Mouse (Mus musculus): ENCODE measurements around the gene Zfp341. TPM values are rescaled to one million over a fixed set of nuclear protein-coding genes. Genes with fewer than 3 reads are reported as not detected.

Gene Zfp341
- polyA plus RNA-seq, 1 experiment from 2014 or later = 1.0 TPM

DNA sequence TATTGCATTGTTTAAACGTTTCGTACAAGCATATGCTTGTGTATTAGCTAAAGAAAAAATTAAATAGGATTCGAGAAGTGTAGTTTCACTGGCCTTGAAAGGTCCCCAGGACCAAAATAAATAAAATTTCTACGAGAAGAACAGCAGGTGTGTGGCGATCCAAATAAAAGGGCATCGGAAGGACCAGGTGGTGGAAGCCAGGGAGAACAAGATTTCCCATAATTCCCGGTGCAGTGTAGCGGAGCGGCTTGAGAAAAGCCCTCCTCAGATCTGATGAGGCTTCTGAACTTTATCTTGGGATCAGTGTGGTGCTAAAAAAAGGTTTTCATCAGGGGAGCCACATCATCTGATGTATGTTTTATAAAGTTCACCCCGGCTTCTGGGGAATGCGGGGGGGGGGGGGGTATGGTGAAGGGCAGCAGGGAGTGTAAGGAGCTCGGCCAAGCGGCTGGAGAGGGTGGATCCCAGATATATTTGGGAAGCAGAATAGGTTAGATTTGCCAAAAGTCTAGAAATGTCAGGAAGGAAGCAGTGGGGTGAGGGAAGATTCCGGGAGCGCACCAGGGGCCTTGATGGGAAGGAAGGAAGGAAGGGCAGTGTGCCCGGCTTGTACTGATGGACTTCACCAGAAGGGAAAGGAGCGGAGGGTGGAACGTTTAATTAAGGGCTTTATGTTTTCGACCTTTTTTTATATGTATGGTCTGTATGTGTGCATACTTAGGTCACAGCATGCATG, 1.9 kb downstream of the Zfp341 start:
- Histone ChIP-seq H3K27me3 (ENCODE audit: insufficient read depth, low read length) (no peaks in the 10 kb centered on the region), H3K27ac (ENCODE audit: low read depth) (peak overlapping the region; percentile 13; the same call in 1 of the 2 replicates), H3K36me3 (ENCODE audit: insufficient read depth) (no peaks in the 10 kb centered on the region), H3K4me2 (peak overlapping the region; percentile 8; the same call in 1 of the 2 replicates), H3K4me1 (ENCODE audit: insufficient read depth) (peaks cover 5% of the 10 kb centered on the region; the same call in 1 of the 2 replicates), H3K9ac (no peak overlapping the region), H3K4me3 (ENCODE audit: low read depth, low read length) (no peak overlapping the region), H3K9me3 (ENCODE audit: low read depth, low read length) (no peaks in the 10 kb centered on the region)
- no peak for ATAC-seq (ENCODE audit: insufficient read depth)
- 64% methylated on average over 19 of the region's 19 CpGs for WGBS
- DNase-seq = no peak
- no peak for TF ChIP-seq CTCF (IDR thresholded peaks at IDR 0.05; ENCODE audit: low read depth)

- Histone ChIP-seq H3K9ac (no peak overlapping the region), H3K27ac (ENCODE audit: low read depth) (no peak overlapping the region), H3K36me3 (ENCODE audit: insufficient read depth) (no peaks in the 10 kb centered on the region), H3K27me3 (ENCODE audit: insufficient read depth, low read length) (no peaks in the 10 kb centered on the region), H3K9me3 (ENCODE audit: low read depth, low read length) (no peaks in the 10 kb centered on the region), H3K4me3 (ENCODE audit: low read depth, low read length) (no peak overlapping the region), H3K4me2 (no peak overlapping the region), H3K4me1 (ENCODE audit: insufficient read depth) (peaks cover 5% of the 10 kb centered on the region; the same call in 1 of the 2 replicates)
- ATAC-seq (ENCODE audit: insufficient read depth) (no peak), DNase-seq (no peak)
- TF ChIP-seq CTCF (IDR thresholded peaks at IDR 0.05; ENCODE audit: low read depth) = no peak
- WGBS = 83% methylated on average over 5 of the region's 5 CpGs
Measured at GRCm38 (mm10) chr2:154615674-154616073, 2.6 kb downstream of the Zfp341 start.

DNA sequence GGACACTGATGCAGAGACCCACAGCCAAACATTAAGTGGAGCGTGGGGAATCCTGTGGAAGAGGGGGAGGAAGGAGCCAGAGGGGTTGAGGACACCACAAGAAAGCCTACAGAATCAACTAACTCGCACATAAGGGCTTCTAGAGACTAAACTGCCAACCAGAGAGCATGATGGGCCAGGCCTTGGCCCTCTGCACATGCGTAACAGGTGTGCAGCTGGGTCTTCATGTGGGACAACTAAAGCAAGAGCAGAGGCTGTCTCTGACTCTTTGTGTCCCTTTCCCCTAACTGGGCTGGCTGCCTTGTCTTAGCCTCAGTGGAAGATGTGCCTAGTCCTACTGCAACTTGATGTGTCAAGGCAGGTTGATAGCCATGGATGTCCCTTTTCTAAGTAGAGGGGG, 4.0 kb downstream of the Zfp341 start:
- TF ChIP-seq CTCF (IDR thresholded peaks at IDR 0.05; ENCODE audit: low read depth) = no peak
- 84% methylated on average over 3 of the region's 3 CpGs for WGBS
- DNase-seq = no peak
- Histone ChIP-seq H3K4me3 (ENCODE audit: low read depth, low read length) (no peak overlapping the region), H3K27me3 (ENCODE audit: insufficient read depth, low read length) (no peaks in the 10 kb centered on the region), H3K4me2 (no peak overlapping the region), H3K4me1 (ENCODE audit: insufficient read depth) (peaks cover 5% of the 10 kb centered on the region; the same call in 1 of the 2 replicates), H3K27ac (ENCODE audit: low read depth) (no peak overlapping the region), H3K36me3 (ENCODE audit: insufficient read depth) (no peaks in the 10 kb centered on the region), H3K9me3 (ENCODE audit: low read depth, low read length) (no peaks in the 10 kb centered on the region), H3K9ac (no peak overlapping the region)
- no peak for ATAC-seq (ENCODE audit: insufficient read depth)

GRCm38 (mm10) chr2:154621684-154622083, 8.6 kb downstream of the Zfp341 start:
- ATAC-seq (ENCODE audit: insufficient read depth) (no peak), DNase-seq (no peak)
- no peak overlapping the region for H3K27ac ChIP-seq (ENCODE audit: low read depth)
- no peak overlapping the region for H3K4me3 ChIP-seq (ENCODE audit: low read depth, low read length)
- H3K4me2 ChIP-seq = no peak overlapping the region
- peaks cover 11% of the 10 kb centered on the region; the same call in 1 of the 2 replicates for H3K36me3 ChIP-seq (ENCODE audit: insufficient read depth)
- no peaks in the 10 kb centered on the region for H3K27me3 ChIP-seq (ENCODE audit: insufficient read depth, low read length)
- 65% methylated on average over 5 of the region's 5 CpGs for WGBS
- H3K4me1 ChIP-seq (ENCODE audit: insufficient read depth) = no peaks in the 10 kb centered on the region
- H3K9me3 ChIP-seq (ENCODE audit: low read depth, low read length) = no peaks in the 10 kb centered on the region
- no peak overlapping the region for H3K9ac ChIP-seq
- no peak for TF ChIP-seq CTCF (IDR thresholded peaks at IDR 0.05; ENCODE audit: low read depth)

DNA sequence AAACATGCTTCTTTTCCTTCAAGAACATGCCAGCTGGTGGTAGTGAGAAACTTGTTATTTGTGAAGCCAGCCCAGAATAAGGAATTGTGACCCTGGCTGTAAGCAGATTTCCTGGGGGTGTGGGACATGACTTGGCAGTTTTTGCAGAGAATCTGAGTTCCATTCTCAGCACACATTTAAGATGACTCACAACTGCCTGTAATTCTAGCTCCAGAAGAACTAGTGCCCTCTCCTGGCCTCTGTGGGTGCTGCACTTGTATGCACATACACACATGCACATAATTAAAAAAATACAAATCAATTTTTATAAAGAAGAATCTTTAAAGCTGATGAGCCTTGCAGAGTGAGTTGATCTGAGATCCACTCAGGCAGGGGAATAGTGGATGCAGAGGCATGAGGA, 11.0 kb downstream of the Zfp341 start:
- H3K9ac ChIP-seq = no peak overlapping the region
- peaks cover 16% of the 10 kb centered on the region; the same call in 1 of the 2 replicates for H3K36me3 ChIP-seq (ENCODE audit: insufficient read depth)
- H3K4me1 ChIP-seq (ENCODE audit: insufficient read depth) = no peaks in the 10 kb centered on the region
- H3K27ac ChIP-seq (ENCODE audit: low read depth) = no peak overlapping the region
- ATAC-seq (ENCODE audit: insufficient read depth) = no peak
- no peak overlapping the region for H3K4me2 ChIP-seq
- H3K4me3 ChIP-seq (ENCODE audit: low read depth, low read length) = no peak overlapping the region
- DNase-seq = no peak
- H3K9me3 ChIP-seq (ENCODE audit: low read depth, low read length) = no peaks in the 10 kb centered on the region
- no peaks in the 10 kb centered on the region for H3K27me3 ChIP-seq (ENCODE audit: insufficient read depth, low read length)
- no peak for TF ChIP-seq CTCF (IDR thresholded peaks at IDR 0.05; ENCODE audit: low read depth)

- Histone ChIP-seq H3K27me3 (ENCODE audit: insufficient read depth, low read length) (no peaks in the 10 kb centered on the region), H3K4me3 (ENCODE audit: low read depth, low read length) (no peak overlapping the region), H3K4me2 (no peak overlapping the region), H3K4me1 (ENCODE audit: insufficient read depth) (no peaks in the 10 kb centered on the region), H3K9me3 (ENCODE audit: low read depth, low read length) (no peaks in the 10 kb centered on the region), H3K36me3 (ENCODE audit: insufficient read depth) (peaks cover 25% of the 10 kb centered on the region; the same call in 1 of the 2 replicates), H3K9ac (no peak overlapping the region), H3K27ac (ENCODE audit: low read depth) (no peak overlapping the region)
- DNase-seq = no peak
- ATAC-seq (ENCODE audit: insufficient read depth) = no peak
- 79% methylated on average over 5 of the region's 5 CpGs for WGBS
- no peak for TF ChIP-seq CTCF (IDR thresholded peaks at IDR 0.05; ENCODE audit: low read depth)
Measured at GRCm38 (mm10) chr2:154630531-154630930, 17.4 kb downstream of the Zfp341 start.

GRCm38 (mm10) chr2:154632203-154632780, 19.2 kb downstream of the Zfp341 start:
- Histone ChIP-seq H3K4me1 (ENCODE audit: insufficient read depth) (no peaks in the 10 kb centered on the region), H3K27me3 (ENCODE audit: insufficient read depth, low read length) (no peaks in the 10 kb centered on the region), H3K4me3 (ENCODE audit: low read depth, low read length) (peak overlapping the region; percentile 16; the same call in 1 of the 2 replicates), H3K9ac (0 out of 2 replicates have a peak overlapping the region, but pooled peaks have one; percentile 13), H3K36me3 (ENCODE audit: insufficient read depth) (peaks cover 25% of the 10 kb centered on the region; the same call in 1 of the 2 replicates), H3K27ac (ENCODE audit: low read depth) (peak overlapping the region; percentile 33; the same call in 1 of the 2 replicates), H3K4me2 (peak overlapping the region; percentile 7; the same call in 1 of the 2 replicates), H3K9me3 (ENCODE audit: low read depth, low read length) (no peaks in the 10 kb centered on the region)
- no peak for TF ChIP-seq CTCF (IDR thresholded peaks at IDR 0.05; ENCODE audit: low read depth)
- DNase-seq (no peak), ATAC-seq (ENCODE audit: insufficient read depth) (no peak; the same call in 1 of the 2 replicates)
- 85% methylated on average over 16 of the region's 16 CpGs for WGBS
